Mouse (Mus musculus) cerebellum, adult 2 months (tissue): ENCODE data around the gene Mok.

ENCODE experiments used
- CTCF ChIP-seq: fragments of 200-500 bp; IDR thresholded peaks from 2 replicates; pipeline ENCODE4 v1.5.1; 2011; ENCODE audit warnings: low read depth, mild to moderate bottlenecking, control low read depth, low read length, moderate library complexity, borderline replicate concordance; ENCODE audit not compliant: insufficient read depth
- POLR2A ChIP-seq: fragments of 200-500 bp; IDR thresholded peaks from 2 replicates; pipeline ENCODE4 v1.6.1; 2011; ENCODE audit warnings: low read length, control low read depth, borderline replicate concordance; ENCODE audit not compliant: insufficient read depth

GRCm38 (mm10) chr12:110851923-110852322 lies 11.2 kb upstream of the Mok start:
- TF ChIP-seq CTCF: no peak
- TF ChIP-seq POLR2A: no peak
